Mouse (Mus musculus): ENCODE results near the gene Hcst. TPM values are rescaled to one million over a fixed set of nuclear protein-coding genes. Genes with fewer than 3 reads are reported as not detected.

The Hcst gene
- total and polyA plus RNA-seq, 2 experiments from 2014 or later = 0.54 TPM; not detected in 1

- H3K9ac ChIP-seq (replicated peaks; ENCODE audit: low read length, poor library complexity, severe bottlenecking) = no peak overlapping the region
- TF ChIP-seq CTCF (IDR thresholded peaks at IDR 0.05) = peak; percentile 85
Measured at GRCm38 (mm10) chr7:30440697-30441096, 21.0 kb upstream of the Hcst start.

DNA sequence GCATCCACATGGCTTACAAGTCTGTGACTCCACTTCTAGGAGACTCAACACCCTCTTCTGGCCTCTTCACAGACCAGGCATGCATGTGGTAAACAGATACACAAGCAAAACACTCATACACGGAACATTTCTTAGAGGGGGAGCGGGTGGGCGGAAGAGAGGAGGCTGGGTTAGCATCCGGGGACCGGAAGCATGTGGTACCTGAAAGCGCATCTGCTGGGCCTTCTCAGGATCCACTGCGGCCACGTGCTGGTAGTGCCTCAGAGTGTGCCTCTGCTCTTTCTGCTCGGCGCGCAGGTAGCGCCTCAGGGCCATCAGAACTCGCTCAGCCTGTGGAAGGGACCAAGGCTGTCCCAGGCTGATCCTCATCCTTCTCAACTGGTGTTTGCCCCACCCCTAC lies 20.1 kb upstream of the Hcst start:
- no peak for ATAC-seq (ENCODE audit: low FRiP score)
- Histone ChIP-seq H3K27ac (ENCODE audit: low read depth, low read length) (no peak overlapping the region), H3K27me3 (ENCODE audit: insufficient read depth, low read length) (no peaks in the 10 kb centered on the region), H3K4me1 (ENCODE audit: insufficient read depth, low read length) (no peaks in the 10 kb centered on the region; the same call in 1 of the 2 replicates), H3K9me3 (ENCODE audit: low read length) (no peaks in the 10 kb centered on the region), H3K4me3 (ENCODE audit: low read depth, low read length) (no peak overlapping the region), H3K9ac (replicated peaks; ENCODE audit: low read length, poor library complexity, severe bottlenecking) (no peak overlapping the region), H3K36me3 (ENCODE audit: insufficient read depth, low read length) (peaks cover 48% of the 10 kb centered on the region), H3K4me2 (ENCODE audit: low read depth, low read length, poor library complexity, severe bottlenecking) (no peak overlapping the region)
- no peak for DNase-seq (ENCODE audit: low spot score)
- 81% methylated on average over 13 of the region's 13 CpGs for WGBS
- no peak for TF ChIP-seq CTCF (IDR thresholded peaks at IDR 0.05)

More at GRCm38 (mm10) chr7:30440697-30441096, 21.0 kb upstream of the Hcst start:
- Histone ChIP-seq H3K4me3 (ENCODE audit: low read depth, low read length) (no peak overlapping the region), H3K4me2 (ENCODE audit: low read depth, low read length, poor library complexity, severe bottlenecking) (no peak overlapping the region), H3K36me3 (ENCODE audit: insufficient read depth, low read length) (peaks cover 39% of the 10 kb centered on the region), H3K9me3 (ENCODE audit: low read length) (no peaks in the 10 kb centered on the region), H3K27ac (ENCODE audit: low read depth, low read length) (no peak overlapping the region), H3K4me1 (ENCODE audit: insufficient read depth, low read length) (no peaks in the 10 kb centered on the region; the same call in 1 of the 2 replicates), H3K27me3 (ENCODE audit: insufficient read depth, low read length) (no peaks in the 10 kb centered on the region)
- WGBS = 23% methylated on average over 4 of the region's 5 CpGs
- DNase-seq (ENCODE audit: low spot score) (peak; percentile 65), ATAC-seq (ENCODE audit: low FRiP score) (no peak)

DNA sequence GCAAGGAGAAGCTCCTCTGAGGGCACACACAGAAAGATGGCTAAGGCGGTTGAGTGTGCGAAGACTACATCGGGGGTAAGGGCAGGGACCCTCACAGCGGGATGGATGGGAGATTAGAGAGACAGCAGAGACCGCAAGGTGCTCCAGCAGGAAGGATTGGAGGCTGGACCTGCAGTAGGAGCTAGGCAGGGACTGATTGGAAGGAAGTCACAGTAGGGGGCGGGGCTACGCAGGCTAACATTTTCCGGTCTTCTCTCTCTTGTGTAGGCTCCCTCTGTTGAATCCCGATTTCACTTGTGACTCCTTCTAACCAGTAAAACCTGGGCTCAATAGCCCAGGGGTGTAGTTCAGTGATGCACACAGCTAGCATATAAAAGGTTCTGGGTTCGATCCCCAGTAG lies 17.2 kb upstream of the Hcst start:
- no peak for TF ChIP-seq CTCF (IDR thresholded peaks at IDR 0.05)
- Histone ChIP-seq H3K4me1 (ENCODE audit: insufficient read depth, low read length) (no peaks in the 10 kb centered on the region), H3K9me3 (ENCODE audit: low read length) (no peaks in the 10 kb centered on the region), H3K27ac (ENCODE audit: low read depth, low read length) (no peak overlapping the region), H3K27me3 (ENCODE audit: insufficient read depth, low read length) (no peaks in the 10 kb centered on the region), H3K4me2 (ENCODE audit: low read depth, low read length, poor library complexity, severe bottlenecking) (no peak overlapping the region), H3K36me3 (ENCODE audit: insufficient read depth, low read length) (peaks cover 40% of the 10 kb centered on the region), H3K9ac (replicated peaks; ENCODE audit: low read length, poor library complexity, severe bottlenecking) (no peak overlapping the region), H3K4me3 (ENCODE audit: low read depth, low read length) (no peak overlapping the region)
- DNase-seq (ENCODE audit: low spot score) (no peak), ATAC-seq (ENCODE audit: low FRiP score) (no peak)
- 25% methylated on average over 10 of the region's 10 CpGs for WGBS

- peaks cover 33% of the 10 kb centered on the region for H3K36me3 ChIP-seq (ENCODE audit: insufficient read depth, low read length)
- H3K4me3 ChIP-seq (ENCODE audit: low read depth, low read length) = no peak overlapping the region
- H3K27ac ChIP-seq (ENCODE audit: low read depth, low read length) = no peak overlapping the region
- TF ChIP-seq CTCF (IDR thresholded peaks at IDR 0.05) = no peak
- H3K4me2 ChIP-seq (ENCODE audit: low read depth, low read length, poor library complexity, severe bottlenecking) = no peak overlapping the region
- H3K9ac ChIP-seq (replicated peaks; ENCODE audit: low read length, poor library complexity, severe bottlenecking) = no peak overlapping the region
- WGBS = 57% methylated on average over 9 of the region's 9 CpGs
- no peaks in the 10 kb centered on the region for H3K9me3 ChIP-seq (ENCODE audit: low read length)
- no peak for ATAC-seq (ENCODE audit: low FRiP score)
- H3K27me3 ChIP-seq (ENCODE audit: insufficient read depth, low read length) = no peaks in the 10 kb centered on the region
- no peaks in the 10 kb centered on the region for H3K4me1 ChIP-seq (ENCODE audit: insufficient read depth, low read length)
- DNase-seq (ENCODE audit: low spot score) = no peak
Measured at GRCm38 (mm10) chr7:30435156-30435555, 15.5 kb upstream of the Hcst start.

- Histone ChIP-seq H3K27me3 (ENCODE audit: insufficient read depth, low read length) (no peaks in the 10 kb centered on the region), H3K9ac (replicated peaks; ENCODE audit: low read length, poor library complexity, severe bottlenecking) (no peak overlapping the region), H3K9me3 (ENCODE audit: low read length) (no peaks in the 10 kb centered on the region), H3K4me2 (ENCODE audit: low read depth, low read length, poor library complexity, severe bottlenecking) (no peak overlapping the region), H3K27ac (ENCODE audit: low read depth, low read length) (no peak overlapping the region), H3K4me3 (ENCODE audit: low read depth, low read length) (no peak overlapping the region), H3K36me3 (ENCODE audit: insufficient read depth, low read length) (peaks cover 28% of the 10 kb centered on the region), H3K4me1 (ENCODE audit: insufficient read depth, low read length) (no peaks in the 10 kb centered on the region)
- WGBS = 74% methylated on average over 10 of the region's 10 CpGs
- ATAC-seq (ENCODE audit: low FRiP score) = no peak
- DNase-seq (ENCODE audit: low spot score) = no peak
- TF ChIP-seq CTCF (IDR thresholded peaks at IDR 0.05) = no peak
Measured at GRCm38 (mm10) chr7:30434701-30435100, 15.0 kb upstream of the Hcst start.

DNA sequence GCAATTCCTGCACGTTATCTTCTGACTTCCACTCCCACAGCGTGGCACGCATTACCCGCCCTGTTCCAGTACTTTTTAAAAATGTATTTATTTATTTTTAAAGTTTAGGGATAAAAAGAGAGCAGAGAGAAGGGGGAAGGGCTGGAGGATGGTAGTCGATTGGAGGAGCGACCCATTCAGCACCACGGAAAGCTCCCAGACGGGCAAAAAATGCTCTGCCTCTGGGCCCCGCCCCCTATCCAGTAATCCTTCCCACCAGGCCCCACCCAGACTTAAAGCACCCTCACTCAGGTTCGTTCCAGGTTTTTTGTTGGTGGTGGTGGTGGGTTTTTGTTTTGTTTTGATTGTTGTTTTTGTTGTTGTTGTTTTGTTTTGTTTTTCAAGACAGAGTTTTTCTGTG lies 14.6 kb upstream of the Hcst start:
- Histone ChIP-seq H3K27me3 (ENCODE audit: insufficient read depth, low read length) (no peaks in the 10 kb centered on the region), H3K27ac (ENCODE audit: low read depth, low read length) (no peak overlapping the region), H3K36me3 (ENCODE audit: insufficient read depth, low read length) (peaks cover 26% of the 10 kb centered on the region), H3K9ac (replicated peaks; ENCODE audit: low read length, poor library complexity, severe bottlenecking) (no peak overlapping the region), H3K9me3 (ENCODE audit: low read length) (no peaks in the 10 kb centered on the region), H3K4me2 (ENCODE audit: low read depth, low read length, poor library complexity, severe bottlenecking) (no peak overlapping the region), H3K4me1 (ENCODE audit: insufficient read depth, low read length) (no peaks in the 10 kb centered on the region), H3K4me3 (ENCODE audit: low read depth, low read length) (no peak overlapping the region)
- DNase-seq (ENCODE audit: low spot score) (no peak), ATAC-seq (ENCODE audit: low FRiP score) (no peak)
- 10% methylated on average over 10 of the region's 10 CpGs for WGBS
- no peak for TF ChIP-seq CTCF (IDR thresholded peaks at IDR 0.05)
